Mouse (Mus musculus) MEL (cell line): ENCODE data around the gene Rragc. TPM values are rescaled to one million over a fixed set of nuclear protein-coding genes. Genes with fewer than 3 reads are reported as not detected.

ENCODE experiments used
- DNase-seq: peaks from one replicate; pipeline ENCODE4 v3.0.0; 2011; ENCODE audit warnings: low read depth, low spot score
- H3K27ac ChIP-seq: 2 replicates; pipeline ENCODE4 v1.5.1; 2012; ENCODE audit warnings: low read depth, mild to moderate bottlenecking, control low read depth, low read length, moderate library complexity; ENCODE audit not compliant: control insufficient read depth
- H3K27me3 ChIP-seq, 2 experiments: fragments of 150-350 bp in 1 of 2; sonication (generic) in 1 of 2; 2 replicates each; pipeline ENCODE4 v1.6.1; 2012; ENCODE audit warnings: low read length in 2 of 2, mild to moderate bottlenecking in 2 of 2, improper control_type of control experiment in 1 of 2, moderate library complexity in 1 of 2; ENCODE audit not compliant: insufficient read depth in 2 of 2, control insufficient read depth in 1 of 2
- H3K36me3 ChIP-seq, 2 experiments: 2 replicates each; pipeline ENCODE4 v1.6.1; 2012 to 2014; ENCODE audit warnings: low read length in 2 of 2, improper control_type of control experiment in 1 of 2, inconsistent platforms in 1 of 2, mild to moderate bottlenecking in 1 of 2; ENCODE audit not compliant: insufficient read depth in 2 of 2, control insufficient read depth in 1 of 2
- H3K4me1 ChIP-seq, 2 experiments: fragments of 150-350 bp in 1 of 2; sonication (generic) in 1 of 2; 2 replicates each; pipeline ENCODE4 v1.6.1; 2012; ENCODE audit warnings: low read length in 2 of 2, improper control_type of control experiment in 1 of 2, mild to moderate bottlenecking in 1 of 2; ENCODE audit not compliant: insufficient read depth in 2 of 2, control insufficient read depth in 1 of 2
- H3K4me3 ChIP-seq, 2 experiments: fragments of 150-350 bp in 1 of 2; sonication (generic) in 1 of 2; 2 replicates each; pipeline ENCODE4 v1.5.1; 2012; ENCODE audit warnings: low read depth in 2 of 2, low read length in 2 of 2, mild to moderate bottlenecking in 2 of 2, moderate library complexity in 2 of 2, control low read depth in 1 of 2, improper control_type of control experiment in 1 of 2; ENCODE audit not compliant: control insufficient read depth in 1 of 2, insufficient read depth in 1 of 2
- H3K79me2 ChIP-seq: 2 replicates; pipeline ENCODE4 v1.6.1; 2012; ENCODE audit warnings: mild to moderate bottlenecking, low read length, moderate library complexity; ENCODE audit not compliant: control insufficient read depth, poor library complexity, insufficient read depth
- H3K9ac ChIP-seq: 2 replicates; pipeline ENCODE4 v1.6.1; 2012; ENCODE audit warnings: low read depth, mild to moderate bottlenecking, control low read depth, low read length, moderate library complexity; ENCODE audit not compliant: control insufficient read depth, poor library complexity, severe bottlenecking
- H3K9me3 ChIP-seq: fragments of 150-350 bp; sonication (generic); replicated peaks from 2 replicates; pipeline ENCODE4 v1.6.1; 2012; ENCODE audit warnings: mild to moderate bottlenecking, low read length, improper control_type of control experiment, moderate library complexity; ENCODE audit not compliant: insufficient read depth
- CTCF ChIP-seq, 3 experiments: IDR thresholded peaks in 2 of 3; conservative IDR thresholded peaks in 1 of 3; 2 replicates each; pipeline ENCODE4 v1.5.1; 2011 to 2012; ENCODE audit warnings: low read length in 3 of 3, low read depth in 2 of 3, mild to moderate bottlenecking in 2 of 3, improper control_type of control experiment in 1 of 3, inconsistent platforms in 1 of 3, mixed read lengths in 1 of 3, moderate library complexity in 1 of 3; ENCODE audit not compliant: control insufficient read depth in 1 of 3, insufficient read depth in 1 of 3, poor library complexity in 1 of 3, severe bottlenecking in 1 of 3
- E2F4 ChIP-seq: IDR thresholded peaks from 2 replicates; pipeline ENCODE4 v1.6.1; 2011; ENCODE audit warnings: low read depth, low read length, improper control_type of control experiment, borderline replicate concordance
- ETS1 ChIP-seq: IDR thresholded peaks from 2 replicates; pipeline ENCODE4 v1.6.1; 2012; ENCODE audit warnings: low read depth, mild to moderate bottlenecking, inconsistent platforms, low read length, improper control_type of control experiment, moderate library complexity
- GABPA ChIP-seq: IDR thresholded peaks from 2 replicates; pipeline ENCODE4 v1.6.1; 2012; ENCODE audit warnings: low read depth, mild to moderate bottlenecking, inconsistent platforms, low read length, improper control_type of control experiment, moderate library complexity
- HCFC1 ChIP-seq: IDR thresholded peaks from 2 replicates; pipeline ENCODE4 v1.6.1; 2012; ENCODE audit warnings: low read depth, mild to moderate bottlenecking, inconsistent platforms, low read length, improper control_type of control experiment, moderate library complexity
- MEF2A ChIP-seq: IDR thresholded peaks from 2 replicates; pipeline ENCODE4 v1.6.1; 2014; ENCODE audit warnings: low read depth, mild to moderate bottlenecking, inconsistent platforms, low read length, improper control_type of control experiment; ENCODE audit not compliant: poor library complexity, insufficient replicate concordance, severe bottlenecking; ENCODE audit errors: extremely low read depth
- MXI1 ChIP-seq: IDR thresholded peaks from 2 replicates; pipeline ENCODE4 v1.6.1; 2011; ENCODE audit warnings: mild to moderate bottlenecking, low read depth, low read length, improper control_type of control experiment
- MYB ChIP-seq: IDR thresholded peaks from 2 replicates; pipeline ENCODE4 v1.6.1; 2011; ENCODE audit warnings: mild to moderate bottlenecking, low read depth, low read length, improper control_type of control experiment
- NRF1 ChIP-seq: IDR thresholded peaks from 2 replicates; pipeline ENCODE4 v1.6.1; 2014; ENCODE audit warnings: low read depth, mild to moderate bottlenecking, inconsistent platforms, low read length, improper control_type of control experiment, moderate library complexity; ENCODE audit not compliant: poor library complexity, insufficient read depth, severe bottlenecking
- POLR2AphosphoS5 ChIP-seq: IDR thresholded peaks from 2 replicates; pipeline ENCODE4 v1.6.1; 2012; ENCODE audit warnings: low read depth, borderline replicate concordance, mild to moderate bottlenecking, inconsistent platforms, low read length, moderate library complexity, mixed read lengths
- RAD21 ChIP-seq: IDR thresholded peaks from 2 replicates; pipeline ENCODE4 v1.6.1; 2011; ENCODE audit warnings: mild to moderate bottlenecking, low read depth, low read length, improper control_type of control experiment
- SMC3 ChIP-seq: IDR thresholded peaks from 2 replicates; pipeline ENCODE4 v1.6.1; 2011; ENCODE audit warnings: low read depth, low read length, improper control_type of control experiment
- TCF12 ChIP-seq: IDR thresholded peaks from 2 replicates; pipeline ENCODE4 v1.6.1; 2014; ENCODE audit warnings: low read depth, mild to moderate bottlenecking, inconsistent platforms, low read length, improper control_type of control experiment, moderate library complexity
- UBTF ChIP-seq: IDR thresholded peaks from 2 replicates; pipeline ENCODE4 v1.6.1; 2012; ENCODE audit warnings: low read depth, mild to moderate bottlenecking, inconsistent platforms, low read length, improper control_type of control experiment, moderate library complexity, borderline replicate concordance; ENCODE audit not compliant: insufficient read depth
- USF1 ChIP-seq: IDR thresholded peaks from 2 replicates; pipeline ENCODE4 v1.6.1; 2014; ENCODE audit warnings: low read depth, mild to moderate bottlenecking, inconsistent platforms, low read length, improper control_type of control experiment, moderate library complexity
- ZKSCAN1 ChIP-seq: IDR thresholded peaks from 2 replicates; pipeline ENCODE4 v1.6.1; 2012; ENCODE audit warnings: low read depth, mild to moderate bottlenecking, inconsistent platforms, low read length, improper control_type of control experiment, moderate library complexity
- ZMIZ1 ChIP-seq: IDR thresholded peaks from 2 replicates; pipeline ENCODE4 v1.6.1; 2012; ENCODE audit warnings: low read depth, mild to moderate bottlenecking, inconsistent platforms, low read length, improper control_type of control experiment, moderate library complexity
- polyA plus RNA-seq, 2 experiments: library from polyadenylated mRNA; stranded (reverse) in 1 of 2; unstranded in 1 of 2; fragments of >175 nt in 1 of 2; fragments of >200 nt in 1 of 2; gene quantifications; 2 replicates each; pipeline versions ENCODE4 v1.2.1 to v1.2.4; 2012; ENCODE audit warnings: low replicate concordance in 2 of 2, low read depth in 1 of 2; ENCODE audit not compliant: insufficient read length in 2 of 2, insufficient read depth in 1 of 2, missing spikeins in 1 of 2
- total RNA-seq: library from RNA; depleted of rRNA; stranded (reverse); fragments of 300-350 nt; gene quantifications from 2 replicates; pipeline ENCODE4 v1.2.3, GENCODE M21; 2012

The Rragc gene
- total and polyA plus RNA-seq, 3 experiments = 21.0 to 36.6 TPM; not detected in 1

GRCm38 (mm10) chr4:123971059-123971458 lies 53.8 kb downstream of the Rragc start:
- TF ChIP-seq SMC3 = peak; percentile 48; the same call in 1 of the 2 replicates
- TF ChIP-seq GABPA = no peak
- TF ChIP-seq MEF2A = no peak
- no peak for TF ChIP-seq UBTF
- TF ChIP-seq CTCF (IDR thresholded peaks at IDR 0.05 in 2 of 3, conservative IDR thresholded peaks at IDR 0.05 in 1 of 3; ENCODE audit: control insufficient read depth in 1 of 3, insufficient read depth in 1 of 3, low read depth in 2 of 3, low read length in 3 of 3, poor library complexity in 1 of 3, severe bottlenecking in 1 of 3) = peak; percentile 51 to 64 (median 52)
- TF ChIP-seq POLR2AphosphoS5 = no peak
- TF ChIP-seq USF1 = no peak
- TF ChIP-seq MXI1 = no peak
- no peak for TF ChIP-seq MYB
- TF ChIP-seq ZMIZ1 = no peak
- no peak for TF ChIP-seq TCF12
- TF ChIP-seq NRF1 = no peak
- TF ChIP-seq RAD21 = peak; percentile 45
- Histone ChIP-seq H3K79me2 (no peaks in the 10 kb centered on the region), H3K27ac (no peak overlapping the region), H3K9me3 (no peaks in the 10 kb centered on the region), H3K9ac (no peak overlapping the region), H3K4me3 (no peak overlapping the region), H3K36me3 (no peaks in the 10 kb centered on the region), H3K4me1 (no peaks in the 10 kb centered on the region), H3K27me3 (no peaks in the 10 kb centered on the region)
- peak; percentile 22 for DNase-seq

DNA sequence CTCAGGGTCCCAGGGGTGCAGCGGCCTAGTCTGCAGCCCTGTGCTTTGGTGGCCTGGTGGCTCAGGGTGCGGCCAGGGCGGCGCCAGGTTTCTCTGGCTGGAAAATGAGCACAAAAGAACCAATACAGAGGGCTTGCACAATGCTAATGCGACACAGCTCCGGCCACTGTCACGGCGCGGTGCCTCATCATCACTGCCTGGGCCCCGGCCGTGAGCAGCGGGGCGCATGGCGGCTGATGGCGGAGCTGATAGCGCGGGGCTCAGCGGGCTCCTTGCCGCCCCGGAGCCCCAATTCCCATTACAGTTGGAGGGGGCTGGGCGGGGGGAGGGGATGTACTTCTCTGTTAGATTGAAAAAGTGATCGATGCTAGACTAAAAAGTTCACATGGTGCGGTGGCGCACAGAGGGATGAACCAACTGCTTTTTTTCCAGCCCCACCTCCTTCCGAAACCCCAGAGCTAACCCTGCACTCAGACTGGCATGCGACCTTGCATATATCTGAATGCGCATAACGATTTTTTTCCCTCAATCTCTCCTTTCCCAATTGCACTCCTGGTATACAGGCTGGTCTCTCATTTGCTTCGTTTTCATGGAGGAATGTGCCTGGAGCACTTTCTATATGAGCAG lies 55.3 kb downstream of the Rragc start:
- Histone ChIP-seq H3K36me3 (no peaks in the 10 kb centered on the region), H3K9ac (no peak overlapping the region), H3K27me3 (no peaks in the 10 kb centered on the region)

More for the DNA sequence above, 55.3 kb downstream of the Rragc start:
- TF ChIP-seq E2F4 = no peak
- TF ChIP-seq ETS1 = no peak
- TF ChIP-seq ZKSCAN1 = no peak
- no peak for TF ChIP-seq HCFC1
- Histone ChIP-seq H3K27ac (no peak overlapping the region), H3K79me2 (no peaks in the 10 kb centered on the region), H3K4me3 (no peak overlapping the region), H3K9me3 (no peaks in the 10 kb centered on the region), H3K4me1 (no peaks in the 10 kb centered on the region)
- DNase-seq = no peak
